Mouse (Mus musculus) myocyte (in vitro differentiated cells): ENCODE measurements at regions not wholly inside any gene's neighbourhood (a gene's known extent, or its start where the extent isn't known, plus 50 kb on each side); places are given as distances from the start of the nearest gene placed in this dataset.

Source experiments
- POLR2A ChIP-seq: IDR thresholded peaks from one replicate; pipeline ENCODE4 v1.6.1; 2011; ENCODE audit warnings: low read depth, mild to moderate bottlenecking, control low read depth, moderate library complexity; ENCODE audit not compliant: insufficient read length
- TCF12 ChIP-seq: IDR thresholded peaks from one replicate; pipeline ENCODE4 v1.6.1; 2011; ENCODE audit warnings: mild to moderate bottlenecking, control low read depth; ENCODE audit not compliant: poor library complexity, insufficient read depth, severe bottlenecking
- USF1 ChIP-seq: IDR thresholded peaks from one replicate; pipeline ENCODE4 v1.6.1; 2011; ENCODE audit warnings: low read depth, mild to moderate bottlenecking, control low read depth, moderate library complexity

DNA sequence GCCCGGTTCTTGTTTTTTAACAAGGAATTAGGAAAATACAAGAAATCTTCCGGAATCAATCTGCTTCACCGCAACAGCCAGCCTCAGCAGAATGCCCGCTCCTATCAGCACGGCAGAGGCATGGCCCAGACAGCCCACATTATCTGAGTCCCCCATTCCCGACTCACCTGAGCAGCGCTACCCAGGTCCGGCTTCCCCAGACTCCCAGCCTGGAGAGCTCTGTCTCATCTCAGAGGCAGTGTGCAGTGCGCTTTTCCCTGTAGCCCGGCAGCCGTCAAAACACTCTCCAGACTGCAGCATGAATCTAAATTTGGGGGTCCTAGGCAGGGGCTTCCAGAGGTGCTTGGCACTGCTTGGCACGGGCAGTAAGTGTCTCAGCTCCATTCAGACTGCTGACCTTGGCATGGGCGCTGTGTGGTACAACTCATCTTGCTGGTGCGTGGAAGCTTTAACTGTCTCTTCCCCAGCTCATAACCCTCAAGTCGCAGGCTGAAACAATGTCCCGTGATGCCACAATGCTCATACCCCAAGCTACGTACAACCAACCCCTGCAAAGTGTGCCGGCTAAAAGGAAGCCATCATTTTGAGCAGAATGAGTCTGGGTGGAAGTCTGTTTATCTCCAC lies 182.2 kb downstream of the Sox11 start:
- TF ChIP-seq TCF12 (no peak), POLR2A (no peak), USF1 (no peak)
